Mouse (Mus musculus): ENCODE measurements around the gene Necab3. TPM values are rescaled to one million over a fixed set of nuclear protein-coding genes. Genes with fewer than 3 reads are reported as not detected.

Gene Necab3
- polyA plus RNA-seq, 1 experiment from 2014 or later = 2.5 TPM

DNA sequence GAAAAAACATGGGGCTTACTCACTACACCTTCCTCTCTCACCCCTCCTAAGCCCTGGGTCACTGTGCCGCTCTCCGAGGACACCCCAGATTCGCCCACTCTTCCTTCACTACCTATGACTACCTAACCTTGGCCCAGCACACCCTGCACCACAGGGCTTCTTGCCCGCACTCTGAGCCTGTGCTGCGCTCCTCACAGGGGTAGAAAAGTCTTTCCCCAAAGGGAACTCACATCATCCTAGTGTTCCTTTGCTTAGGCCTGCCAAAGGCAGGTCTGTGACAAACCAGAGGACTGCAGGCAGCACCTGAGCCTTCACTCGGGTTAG lies 19.0 kb upstream of the Necab3 start:
- WGBS = 93% methylated on average over 6 of the region's 6 CpGs
- Histone ChIP-seq H3K9ac (ENCODE audit: low read depth, low read length) (no peak overlapping the region), H3K27ac (ENCODE audit: low read depth, low read length) (no peak overlapping the region), H3K4me2 (replicated peaks; ENCODE audit: low read depth, low read length) (no peak overlapping the region), H3K4me3 (ENCODE audit: low read length) (no peak overlapping the region), H3K27me3 (ENCODE audit: control insufficient read depth, insufficient read depth, low read length) (no peaks in the 10 kb centered on the region), H3K9me3 (ENCODE audit: control insufficient read depth, low read length) (no peaks in the 10 kb centered on the region), H3K36me3 (ENCODE audit: control insufficient read depth, insufficient read depth, low read length) (no peaks in the 10 kb centered on the region), H3K4me1 (ENCODE audit: control insufficient read depth, insufficient read depth, low read length) (no peaks in the 10 kb centered on the region)
- no peak for ATAC-seq (ENCODE audit: low FRiP score, low TSS enrichment)

- no peak for ATAC-seq (ENCODE audit: low FRiP score, low TSS enrichment)
- H3K4me2 ChIP-seq (replicated peaks; ENCODE audit: low read depth, low read length) = no peak overlapping the region
- H3K36me3 ChIP-seq (ENCODE audit: control insufficient read depth, insufficient read depth, low read length) = no peaks in the 10 kb centered on the region
- no peaks in the 10 kb centered on the region for H3K4me1 ChIP-seq (ENCODE audit: control insufficient read depth, insufficient read depth, low read length)
- H3K9ac ChIP-seq (ENCODE audit: low read depth, low read length) = no peak overlapping the region
- H3K4me3 ChIP-seq (ENCODE audit: low read length) = no peak overlapping the region
- no peaks in the 10 kb centered on the region for H3K27me3 ChIP-seq (ENCODE audit: control insufficient read depth, insufficient read depth, low read length)
- WGBS = 48% methylated on average over 12 of the region's 12 CpGs
- H3K27ac ChIP-seq (ENCODE audit: low read depth, low read length) = no peak overlapping the region
- no peaks in the 10 kb centered on the region for H3K9me3 ChIP-seq (ENCODE audit: control insufficient read depth, low read length)
Observed at GRCm38 (mm10) chr2:154576876-154577743, 18.4 kb upstream of the Necab3 start.

DNA sequence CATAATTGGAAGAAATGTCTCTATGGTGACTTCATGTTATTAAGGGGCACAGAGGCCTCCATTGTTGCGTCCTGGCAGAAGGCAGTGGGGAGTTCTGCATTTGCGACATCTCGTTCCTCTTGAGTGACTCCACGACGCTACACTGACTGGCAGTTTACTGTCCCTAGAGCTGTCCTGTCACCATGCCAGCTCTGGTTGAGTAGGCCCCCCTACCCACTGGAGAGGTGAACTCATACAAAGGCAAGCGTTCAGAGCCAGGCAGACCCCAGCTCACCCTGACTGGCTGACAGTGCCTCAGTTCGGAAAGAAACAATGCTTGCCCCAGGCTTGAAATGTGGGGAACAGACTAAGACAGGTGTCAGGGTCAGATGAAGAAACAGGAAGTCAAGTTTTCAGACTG lies 15.6 kb upstream of the Necab3 start:
- no peaks in the 10 kb centered on the region for H3K27me3 ChIP-seq (ENCODE audit: control insufficient read depth, insufficient read depth, low read length)
- H3K36me3 ChIP-seq (ENCODE audit: control insufficient read depth, insufficient read depth, low read length) = no peaks in the 10 kb centered on the region
- H3K4me3 ChIP-seq (ENCODE audit: low read length) = no peak overlapping the region
- H3K4me2 ChIP-seq (replicated peaks; ENCODE audit: low read depth, low read length) = no peak overlapping the region
- H3K9me3 ChIP-seq (ENCODE audit: control insufficient read depth, low read length) = no peaks in the 10 kb centered on the region
- no peak overlapping the region for H3K27ac ChIP-seq (ENCODE audit: low read depth, low read length)
- 58% methylated on average over 7 of the region's 7 CpGs for WGBS
- peaks cover 10% of the 10 kb centered on the region; the same call in 1 of the 2 replicates for H3K4me1 ChIP-seq (ENCODE audit: control insufficient read depth, insufficient read depth, low read length)
- no peak overlapping the region for H3K9ac ChIP-seq (ENCODE audit: low read depth, low read length)
- no peak for ATAC-seq (ENCODE audit: low FRiP score, low TSS enrichment)

- Histone ChIP-seq H3K4me1 (ENCODE audit: control insufficient read depth, insufficient read depth, low read length) (peaks cover 20% of the 10 kb centered on the region), H3K27ac (ENCODE audit: low read depth, low read length) (no peak overlapping the region), H3K9ac (ENCODE audit: low read depth, low read length) (no peak overlapping the region), H3K36me3 (ENCODE audit: control insufficient read depth, insufficient read depth, low read length) (no peaks in the 10 kb centered on the region), H3K4me3 (ENCODE audit: low read length) (no peak overlapping the region), H3K4me2 (replicated peaks; ENCODE audit: low read depth, low read length) (no peak overlapping the region), H3K9me3 (ENCODE audit: control insufficient read depth, low read length) (no peaks in the 10 kb centered on the region), H3K27me3 (ENCODE audit: control insufficient read depth, insufficient read depth, low read length) (no peaks in the 10 kb centered on the region)
- no peak for ATAC-seq (ENCODE audit: low FRiP score, low TSS enrichment)
- WGBS = 90% methylated on average over 3 of the region's 3 CpGs
Observed at GRCm38 (mm10) chr2:154572996-154573395, 14.3 kb upstream of the Necab3 start.

DNA sequence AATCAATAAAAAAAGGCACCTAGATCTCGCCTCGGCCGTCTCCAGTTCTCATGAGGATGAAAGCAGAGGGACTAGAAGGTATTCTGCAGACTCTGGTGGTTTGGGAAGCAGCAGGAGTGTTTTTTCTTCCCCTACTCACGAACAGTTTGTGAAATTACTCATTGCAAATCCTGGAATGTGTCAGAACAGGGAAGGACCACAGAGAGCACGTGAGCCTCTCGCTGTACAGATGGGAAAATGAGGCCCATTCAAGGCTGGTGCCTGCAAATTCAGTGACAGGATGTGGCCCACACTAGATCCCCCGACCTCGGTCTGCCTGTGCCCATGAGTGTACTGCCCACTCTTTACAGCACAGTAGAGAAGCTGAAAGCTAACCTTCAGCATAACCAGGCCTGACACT lies 13.3 kb upstream of the Necab3 start:
- no peak for ATAC-seq (ENCODE audit: low FRiP score, low TSS enrichment)
- Histone ChIP-seq H3K9ac (ENCODE audit: low read depth, low read length) (no peak overlapping the region), H3K9me3 (ENCODE audit: control insufficient read depth, low read length) (no peaks in the 10 kb centered on the region), H3K27ac (ENCODE audit: low read depth, low read length) (no peak overlapping the region), H3K4me1 (ENCODE audit: control insufficient read depth, insufficient read depth, low read length) (peaks cover 30% of the 10 kb centered on the region), H3K4me2 (replicated peaks; ENCODE audit: low read depth, low read length) (no peak overlapping the region), H3K27me3 (ENCODE audit: control insufficient read depth, insufficient read depth, low read length) (no peaks in the 10 kb centered on the region), H3K36me3 (ENCODE audit: control insufficient read depth, insufficient read depth, low read length) (no peaks in the 10 kb centered on the region), H3K4me3 (ENCODE audit: low read length) (no peak overlapping the region)
- 74% methylated on average over 8 of the region's 8 CpGs for WGBS

DNA sequence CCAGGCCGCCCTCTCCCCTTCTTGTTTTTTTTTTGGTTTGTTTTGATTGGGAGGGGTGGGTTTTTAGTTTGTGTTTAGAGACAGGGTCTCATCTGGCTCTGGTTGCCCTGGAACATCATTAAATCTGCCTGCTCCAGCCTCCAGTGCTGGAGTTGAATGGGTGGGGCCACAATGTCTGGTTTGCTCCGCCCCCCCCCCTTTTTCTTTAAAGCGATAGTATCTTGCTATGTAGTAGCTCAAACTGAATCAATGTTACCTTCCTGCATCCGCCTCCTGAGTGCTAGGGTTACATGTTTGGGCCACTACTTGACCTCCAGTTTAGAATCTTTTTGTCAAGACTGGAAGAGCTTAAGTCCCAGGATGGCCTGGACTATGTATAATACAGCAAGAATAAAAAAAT lies 12.6 kb upstream of the Necab3 start:
- Histone ChIP-seq H3K9ac (ENCODE audit: low read depth, low read length) (no peak overlapping the region), H3K4me2 (replicated peaks; ENCODE audit: low read depth, low read length) (no peak overlapping the region), H3K4me1 (ENCODE audit: control insufficient read depth, insufficient read depth, low read length) (peaks cover 38% of the 10 kb centered on the region), H3K27me3 (ENCODE audit: control insufficient read depth, insufficient read depth, low read length) (no peaks in the 10 kb centered on the region), H3K9me3 (ENCODE audit: control insufficient read depth, low read length) (no peaks in the 10 kb centered on the region), H3K36me3 (ENCODE audit: control insufficient read depth, insufficient read depth, low read length) (no peaks in the 10 kb centered on the region), H3K27ac (ENCODE audit: low read depth, low read length) (no peak overlapping the region), H3K4me3 (ENCODE audit: low read length) (no peak overlapping the region)
- no peak for ATAC-seq (ENCODE audit: low FRiP score, low TSS enrichment)
- 79% methylated on average over 4 of the region's 4 CpGs for WGBS

DNA sequence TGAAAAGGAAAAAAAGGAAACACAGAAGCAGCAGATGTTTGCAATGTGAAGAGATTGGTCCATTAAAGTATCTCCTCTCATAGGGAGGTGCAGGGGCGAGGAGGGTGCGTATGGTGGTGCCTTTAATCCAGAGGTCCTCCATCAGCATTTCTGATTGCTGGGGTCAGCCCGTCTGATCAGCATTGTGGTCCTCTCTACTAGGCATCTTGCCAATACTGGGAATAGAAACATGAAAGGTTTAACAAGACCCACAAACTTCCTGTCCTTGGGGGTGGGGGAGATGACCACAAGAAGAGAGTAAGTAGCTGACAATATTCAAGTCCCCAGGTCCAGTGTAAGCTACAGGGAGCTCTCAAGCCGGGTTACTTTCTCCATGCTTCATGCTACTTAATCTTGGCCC lies 12.0 kb upstream of the Necab3 start:
- Histone ChIP-seq H3K27ac (ENCODE audit: low read depth, low read length) (no peak overlapping the region), H3K4me1 (ENCODE audit: control insufficient read depth, insufficient read depth, low read length) (peaks cover 40% of the 10 kb centered on the region), H3K9ac (ENCODE audit: low read depth, low read length) (no peak overlapping the region), H3K9me3 (ENCODE audit: control insufficient read depth, low read length) (no peaks in the 10 kb centered on the region), H3K36me3 (ENCODE audit: control insufficient read depth, insufficient read depth, low read length) (no peaks in the 10 kb centered on the region), H3K27me3 (ENCODE audit: control insufficient read depth, insufficient read depth, low read length) (no peaks in the 10 kb centered on the region), H3K4me2 (replicated peaks; ENCODE audit: low read depth, low read length) (peak overlapping the region; percentile 68), H3K4me3 (ENCODE audit: low read length) (peak overlapping the region; percentile 76; the same call in 1 of the 2 replicates)
- no peak for ATAC-seq (ENCODE audit: low FRiP score, low TSS enrichment)
- WGBS = 63% methylated on average over 4 of the region's 4 CpGs

DNA sequence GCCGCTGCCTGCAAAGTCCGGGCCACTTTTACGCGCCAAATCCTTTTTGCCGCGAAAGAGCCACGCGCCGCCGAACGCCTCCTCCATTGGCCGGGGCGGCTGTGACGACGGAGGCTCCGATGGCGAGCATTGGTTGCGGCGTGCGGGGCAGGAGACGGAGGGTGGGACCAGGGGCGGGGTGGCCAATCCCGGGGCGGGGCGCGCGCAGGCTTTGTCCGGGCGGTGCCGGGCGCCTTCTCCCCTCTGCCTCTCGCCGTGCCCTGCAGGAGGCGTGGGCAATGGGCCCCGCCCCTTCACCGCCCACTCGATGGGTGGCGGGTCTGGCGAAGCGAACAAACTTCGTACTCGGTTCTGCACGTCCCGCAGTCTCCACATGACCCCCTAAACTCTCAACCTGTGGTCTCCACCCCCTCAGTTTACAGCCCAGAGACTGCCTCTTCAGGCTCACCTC lies 11.2 kb upstream of the Necab3 start, which contains the start of gene E2f1:
Gene E2f1 (minus strand): TSS at position 57 of the 451 bp plus-strand sequence.
- WGBS = under 1% methylated on average over 23 of the region's 44 CpGs
- H3K36me3 ChIP-seq (ENCODE audit: control insufficient read depth, insufficient read depth, low read length) = no peaks in the 10 kb centered on the region; the same call in 1 of the 2 replicates
- peak within 1 kb of the TSS; percentile 77 for H3K27ac ChIP-seq (ENCODE audit: low read depth, low read length)
- peak within 1 kb of the TSS; percentile 88 for H3K9ac ChIP-seq (ENCODE audit: low read depth, low read length)
- no peaks in the 10 kb centered on the region for H3K9me3 ChIP-seq (ENCODE audit: control insufficient read depth, low read length)
- peak within 1 kb of the TSS; percentile 68 for H3K4me2 ChIP-seq (replicated peaks; ENCODE audit: low read depth, low read length)
- peak; percentile 98 for ATAC-seq (ENCODE audit: low FRiP score, low TSS enrichment)
- peaks cover 40% of the 10 kb centered on the region for H3K4me1 ChIP-seq (ENCODE audit: control insufficient read depth, insufficient read depth, low read length)
- H3K27me3 ChIP-seq (ENCODE audit: control insufficient read depth, insufficient read depth, low read length) = no peaks in the 10 kb centered on the region
- H3K4me3 ChIP-seq (ENCODE audit: low read length) = peak within 1 kb of the TSS; percentile 76

DNA sequence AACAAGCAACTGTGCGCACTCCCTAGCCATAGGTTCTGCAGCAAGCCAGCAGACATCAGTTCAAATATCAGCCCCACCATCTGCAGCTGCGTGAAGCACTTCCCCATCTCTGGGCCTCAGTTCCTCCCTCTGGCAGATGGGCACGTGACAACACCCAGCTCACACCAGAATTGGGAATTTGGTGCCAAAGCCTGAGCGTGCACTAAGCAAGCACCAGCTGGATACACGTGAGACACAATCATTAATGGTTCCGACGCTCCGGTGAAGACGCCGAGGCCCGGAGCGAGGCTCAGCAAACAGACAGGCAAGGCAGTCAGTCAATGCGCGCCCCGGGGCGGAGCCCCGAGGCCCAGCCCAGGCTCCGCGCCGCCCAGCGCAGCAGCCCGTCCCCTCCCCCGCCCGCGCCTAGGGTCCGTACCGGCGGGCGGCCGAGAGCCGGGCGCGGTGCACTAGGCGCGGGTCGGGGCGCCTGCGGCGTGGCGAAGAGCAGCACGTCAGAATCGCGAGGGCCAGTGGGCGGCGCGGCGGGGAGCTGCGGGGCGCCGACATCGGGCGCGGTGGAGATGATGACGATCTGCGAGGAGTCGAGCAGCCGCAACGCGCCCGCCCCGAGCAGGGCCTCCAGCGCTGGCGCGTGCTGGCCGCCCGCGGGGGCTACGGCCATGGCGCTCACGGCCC lies 10.5 kb upstream of the Necab3 start:
- H3K9me3 ChIP-seq (ENCODE audit: control insufficient read depth, low read length) = no peaks in the 10 kb centered on the region
- H3K9ac ChIP-seq (ENCODE audit: low read depth, low read length) = peak overlapping the region; percentile 88
- H3K4me1 ChIP-seq (ENCODE audit: control insufficient read depth, insufficient read depth, low read length) = peaks cover 40% of the 10 kb centered on the region
- H3K4me3 ChIP-seq (ENCODE audit: low read length) = peak overlapping the region; percentile 76
- H3K27ac ChIP-seq (ENCODE audit: low read depth, low read length) = peak overlapping the region; percentile 77
- H3K27me3 ChIP-seq (ENCODE audit: control insufficient read depth, insufficient read depth, low read length) = no peaks in the 10 kb centered on the region
- peak; percentile 82 for ATAC-seq (ENCODE audit: low FRiP score, low TSS enrichment)
- peak overlapping the region; percentile 55 for H3K4me2 ChIP-seq (replicated peaks; ENCODE audit: low read depth, low read length)
- under 1% methylated on average over 47 of the region's 70 CpGs for WGBS
- peaks cover 3% of the 10 kb centered on the region; the same call in 1 of the 2 replicates for H3K36me3 ChIP-seq (ENCODE audit: control insufficient read depth, insufficient read depth, low read length)

Measured in kidney, embryonic 14.5 days (tissue).